Mouse (Mus musculus): Measurements from ENCODE around the gene Lpcat1. TPM values are rescaled to one million over a fixed set of nuclear protein-coding genes. Genes with fewer than 3 reads are reported as not detected.

The Lpcat1 gene
- polyA plus RNA-seq, 1 experiment from 2014 or later, result 61.2 TPM

GRCm38 (mm10) chr13:73433681-73434535 lies 33.1 kb upstream of the Lpcat1 start:
- H3K36me3 ChIP-seq, result no peaks in the 10 kb centered on the region
- no peak overlapping the region for H3K9ac ChIP-seq (replicated peaks)
- WGBS, result 83% methylated on average over 15 of the region's 15 CpGs
- no peak for ATAC-seq (ENCODE audit: insufficient number of reproducible peaks, insufficient read depth, low FRiP score, low TSS enrichment, low read depth)
- peaks cover 3% of the 10 kb centered on the region; the same call in 1 of the 2 replicates for H3K4me1 ChIP-seq (replicated peaks)
- H3K4me3 ChIP-seq (replicated peaks), result no peak overlapping the region
- H3K4me2 ChIP-seq, result no peak overlapping the region
- H3K9me3 ChIP-seq, result no peaks in the 10 kb centered on the region
- H3K27me3 ChIP-seq, result no peaks in the 10 kb centered on the region; the same call in none of the 2 replicates
- no peak overlapping the region for H3K27ac ChIP-seq

GRCm38 (mm10) chr13:73434687-73435086 lies 32.3 kb upstream of the Lpcat1 start:
- no peaks in the 10 kb centered on the region for H3K36me3 ChIP-seq
- H3K4me3 ChIP-seq (replicated peaks), result no peak overlapping the region
- no peak overlapping the region for H3K9ac ChIP-seq (replicated peaks)
- no peaks in the 10 kb centered on the region for H3K9me3 ChIP-seq
- no peaks in the 10 kb centered on the region; the same call in 1 of the 2 replicates for H3K27me3 ChIP-seq
- H3K27ac ChIP-seq, result no peak overlapping the region
- no peak overlapping the region for H3K4me2 ChIP-seq
- peaks cover 3% of the 10 kb centered on the region; the same call in 1 of the 2 replicates for H3K4me1 ChIP-seq (replicated peaks)
- no peak for ATAC-seq (ENCODE audit: insufficient number of reproducible peaks, insufficient read depth, low FRiP score, low TSS enrichment, low read depth)
- WGBS, result 68% methylated on average over 5 of the region's 5 CpGs

GRCm38 (mm10) chr13:73435662-73436061 lies 31.3 kb upstream of the Lpcat1 start:
- H3K4me2 ChIP-seq, result no peak overlapping the region
- peaks cover 3% of the 10 kb centered on the region; the same call in 1 of the 2 replicates for H3K4me1 ChIP-seq (replicated peaks)
- no peaks in the 10 kb centered on the region for H3K36me3 ChIP-seq
- no peaks in the 10 kb centered on the region for H3K27me3 ChIP-seq
- H3K4me3 ChIP-seq (replicated peaks), result no peak overlapping the region
- 82% methylated on average over 7 of the region's 7 CpGs for WGBS
- H3K9ac ChIP-seq (replicated peaks), result no peak overlapping the region
- no peaks in the 10 kb centered on the region for H3K9me3 ChIP-seq
- ATAC-seq (ENCODE audit: insufficient number of reproducible peaks, insufficient read depth, low FRiP score, low TSS enrichment, low read depth), result no peak
- no peak overlapping the region for H3K27ac ChIP-seq

GRCm38 (mm10) chr13:73439057-73439456 lies 27.9 kb upstream of the Lpcat1 start:
- Histone ChIP-seq H3K4me3 (replicated peaks) (no peak overlapping the region), H3K36me3 (no peaks in the 10 kb centered on the region), H3K27me3 (no peaks in the 10 kb centered on the region), H3K27ac (no peak overlapping the region), H3K9me3 (no peaks in the 10 kb centered on the region), H3K9ac (replicated peaks) (no peak overlapping the region), H3K4me1 (replicated peaks) (no peaks in the 10 kb centered on the region), H3K4me2 (no peak overlapping the region)
- 77% methylated on average over 9 of the region's 9 CpGs for WGBS
- ATAC-seq (ENCODE audit: insufficient number of reproducible peaks, insufficient read depth, low FRiP score, low TSS enrichment, low read depth), result no peak

- no peaks in the 10 kb centered on the region for H3K36me3 ChIP-seq
- H3K9me3 ChIP-seq, result no peaks in the 10 kb centered on the region
- no peak for ATAC-seq (ENCODE audit: insufficient number of reproducible peaks, insufficient read depth, low FRiP score, low TSS enrichment, low read depth)
- no peak overlapping the region for H3K4me2 ChIP-seq
- no peaks in the 10 kb centered on the region for H3K27me3 ChIP-seq
- no peak overlapping the region for H3K27ac ChIP-seq
- no peak overlapping the region for H3K4me3 ChIP-seq (replicated peaks)
- WGBS, result 88% methylated on average over 4 of the region's 4 CpGs
- no peak overlapping the region for H3K9ac ChIP-seq (replicated peaks)
- peaks cover 6% of the 10 kb centered on the region; the same call in 1 of the 2 replicates for H3K4me1 ChIP-seq (replicated peaks)
Measured at GRCm38 (mm10) chr13:73441032-73441431, 26.0 kb upstream of the Lpcat1 start.

GRCm38 (mm10) chr13:73441686-73442085 lies 25.3 kb upstream of the Lpcat1 start:
- Histone ChIP-seq H3K9ac (replicated peaks) (no peak overlapping the region), H3K4me3 (replicated peaks) (no peak overlapping the region), H3K9me3 (no peaks in the 10 kb centered on the region), H3K27ac (no peak overlapping the region), H3K4me1 (replicated peaks) (peaks cover 13% of the 10 kb centered on the region), H3K36me3 (no peaks in the 10 kb centered on the region), H3K4me2 (no peak overlapping the region), H3K27me3 (no peaks in the 10 kb centered on the region)
- ATAC-seq (ENCODE audit: insufficient number of reproducible peaks, insufficient read depth, low FRiP score, low TSS enrichment, low read depth), result no peak
- 89% methylated on average over 5 of the region's 5 CpGs for WGBS

GRCm38 (mm10) chr13:73442431-73442830 lies 24.6 kb upstream of the Lpcat1 start:
- ATAC-seq (ENCODE audit: insufficient number of reproducible peaks, insufficient read depth, low FRiP score, low TSS enrichment, low read depth), result no peak
- Histone ChIP-seq H3K27ac (no peak overlapping the region), H3K36me3 (no peaks in the 10 kb centered on the region), H3K9me3 (no peaks in the 10 kb centered on the region), H3K9ac (replicated peaks) (no peak overlapping the region), H3K4me1 (replicated peaks) (peaks cover 17% of the 10 kb centered on the region), H3K4me3 (replicated peaks) (no peak overlapping the region), H3K4me2 (no peak overlapping the region), H3K27me3 (no peaks in the 10 kb centered on the region)
- WGBS, result 78% methylated on average over 5 of the region's 5 CpGs

- Histone ChIP-seq H3K4me1 (replicated peaks) (peaks cover 20% of the 10 kb centered on the region), H3K9ac (replicated peaks) (no peak overlapping the region), H3K4me2 (no peak overlapping the region), H3K9me3 (no peaks in the 10 kb centered on the region), H3K36me3 (no peaks in the 10 kb centered on the region), H3K27me3 (no peaks in the 10 kb centered on the region), H3K27ac (no peak overlapping the region), H3K4me3 (replicated peaks) (no peak overlapping the region)
- ATAC-seq (ENCODE audit: insufficient number of reproducible peaks, insufficient read depth, low FRiP score, low TSS enrichment, low read depth), result no peak
- WGBS, result 84% methylated on average over 4 of the region's 4 CpGs
Measured at GRCm38 (mm10) chr13:73443093-73443821, 23.7 kb upstream of the Lpcat1 start.

GRCm38 (mm10) chr13:73445087-73445486 lies 21.9 kb upstream of the Lpcat1 start:
- WGBS, result 85% methylated on average over 2 of the region's 2 CpGs
- no peak overlapping the region for H3K9ac ChIP-seq (replicated peaks)
- H3K9me3 ChIP-seq, result no peaks in the 10 kb centered on the region
- H3K27ac ChIP-seq, result no peak overlapping the region
- H3K4me1 ChIP-seq (replicated peaks), result peaks cover 21% of the 10 kb centered on the region
- H3K4me2 ChIP-seq, result no peak overlapping the region
- H3K36me3 ChIP-seq, result no peaks in the 10 kb centered on the region
- no peaks in the 10 kb centered on the region for H3K27me3 ChIP-seq
- H3K4me3 ChIP-seq (replicated peaks), result no peak overlapping the region
- ATAC-seq (ENCODE audit: insufficient number of reproducible peaks, insufficient read depth, low FRiP score, low TSS enrichment, low read depth), result no peak

GRCm38 (mm10) chr13:73446076-73446475 lies 20.9 kb upstream of the Lpcat1 start:
- H3K36me3 ChIP-seq, result no peaks in the 10 kb centered on the region
- no peak for ATAC-seq (ENCODE audit: insufficient number of reproducible peaks, insufficient read depth, low FRiP score, low TSS enrichment, low read depth)
- H3K4me3 ChIP-seq (replicated peaks), result no peak overlapping the region
- peaks cover 21% of the 10 kb centered on the region for H3K4me1 ChIP-seq (replicated peaks)
- H3K9me3 ChIP-seq, result no peaks in the 10 kb centered on the region
- 91% methylated on average over 2 of the region's 2 CpGs for WGBS
- H3K4me2 ChIP-seq, result peak overlapping the region; percentile 8; the same call in 1 of the 2 replicates
- no peak overlapping the region for H3K9ac ChIP-seq (replicated peaks)
- H3K27me3 ChIP-seq, result no peaks in the 10 kb centered on the region
- H3K27ac ChIP-seq, result peak overlapping the region; percentile 82

GRCm38 (mm10) chr13:73446494-73446893 lies 20.5 kb upstream of the Lpcat1 start:
- 51% methylated on average over 4 of the region's 4 CpGs for WGBS
- H3K4me2 ChIP-seq, result peak overlapping the region; percentile 8; the same call in 1 of the 2 replicates
- no peaks in the 10 kb centered on the region for H3K36me3 ChIP-seq
- no peaks in the 10 kb centered on the region for H3K27me3 ChIP-seq
- H3K27ac ChIP-seq, result peak overlapping the region; percentile 82
- peak; percentile 76 for ATAC-seq (ENCODE audit: insufficient number of reproducible peaks, insufficient read depth, low FRiP score, low TSS enrichment, low read depth)
- no peak overlapping the region for H3K9ac ChIP-seq (replicated peaks)
- peaks cover 21% of the 10 kb centered on the region for H3K4me1 ChIP-seq (replicated peaks)
- H3K9me3 ChIP-seq, result no peaks in the 10 kb centered on the region
- H3K4me3 ChIP-seq (replicated peaks), result no peak overlapping the region
